Mouse (Mus musculus) limb, embryonic 12.5 days (tissue): ENCODE data around the gene Fiz1. TPM values are rescaled to one million over a fixed set of nuclear protein-coding genes. Genes with fewer than 3 reads are reported as not detected.

Experiments
- ATAC-seq: fragments of 200-750 bp; cut with Nextera tagmentation; 2 replicates; pipeline ENCODE4 v1.8.0; 2017; ENCODE audit warnings: low read depth, moderate TSS enrichment; ENCODE audit not compliant: insufficient number of reproducible peaks, insufficient read depth, low FRiP score, low TSS enrichment
- H3K27ac ChIP-seq: fragments of 300-500 bp; sonication (generic); 2 replicates; pipeline ENCODE4 v1.5.1; 2016; ENCODE audit warnings: mild to moderate bottlenecking, moderate library complexity
- H3K27me3 ChIP-seq: fragments of 300-500 bp; sonication (generic); 2 replicates; pipeline ENCODE4 v1.6.1; 2016; ENCODE audit warnings: mild to moderate bottlenecking, moderate library complexity
- H3K36me3 ChIP-seq: fragments of 300-500 bp; sonication (generic); 2 replicates; pipeline ENCODE4 v1.6.1; 2016; ENCODE audit warnings: mild to moderate bottlenecking, moderate library complexity
- H3K4me1 ChIP-seq: fragments of 300-500 bp; sonication (generic); replicated peaks from 2 replicates; pipeline ENCODE4 v1.6.1; 2016
- H3K4me2 ChIP-seq: fragments of 300-500 bp; sonication (generic); 2 replicates; pipeline ENCODE4 v1.6.1; 2016; ENCODE audit warnings: mild to moderate bottlenecking, moderate library complexity
- H3K4me3 ChIP-seq: fragments of 300-500 bp; sonication (generic); replicated peaks from 2 replicates; pipeline ENCODE4 v1.5.1; 2016; ENCODE audit warnings: mild to moderate bottlenecking
- H3K9ac ChIP-seq: fragments of 300-500 bp; sonication (generic); replicated peaks from 2 replicates; pipeline ENCODE4 v1.6.1; 2016; ENCODE audit warnings: mild to moderate bottlenecking, moderate library complexity
- H3K9me3 ChIP-seq: fragments of 300-500 bp; sonication (generic); 2 replicates; pipeline ENCODE4 v1.6.1; 2016; ENCODE audit warnings: mild to moderate bottlenecking, moderate library complexity
- WGBS: fragments of 180-500 bp; shearing (Covaris S2); methylation state at CpG from one replicate; pipeline ENCODE4 v1.1.7; 2016; 5-methylcytosine and 5-hydroxymethylcytosine counted together
- polyA plus RNA-seq: library from polyadenylated mRNA; unstranded; fragments of >200 nt; fragmentation: Nextera tagmentation; extraction: Ambion mirVana; gene quantifications from 2 replicates; pipeline ENCODE4 v1.2.1, GENCODE M21; 2016

Gene Fiz1
- polyA plus RNA-seq, 1 experiment from 2014 or later: 58.9 TPM

GRCm38 (mm10) chr7:4999876-5000275, 14.6 kb downstream of the Fiz1 start:
- Histone ChIP-seq H3K4me2 (no peak overlapping the region), H3K27ac (no peak overlapping the region), H3K9me3 (0 out of 2 replicates have a peak, but pooled peaks cover 6% of the 10 kb centered on the region), H3K4me1 (peaks cover 13% of the 10 kb centered on the region), H3K36me3 (no peaks in the 10 kb centered on the region), H3K9ac (no peak overlapping the region), H3K27me3 (peaks cover 5% of the 10 kb centered on the region), H3K4me3 (no peak overlapping the region)
- ATAC-seq: no peak
- WGBS: 68% methylated on average over 2 of the region's 2 CpGs

GRCm38 (mm10) chr7:4996934-4997333, 17.6 kb downstream of the Fiz1 start:
- Histone ChIP-seq H3K27me3 (peaks cover 33% of the 10 kb centered on the region), H3K4me3 (peak overlapping the region; percentile 59), H3K4me1 (peaks cover 25% of the 10 kb centered on the region), H3K4me2 (peak overlapping the region; percentile 83), H3K9ac (peak overlapping the region; percentile 74; the same call in 1 of the 2 replicates), H3K36me3 (peaks cover 24% of the 10 kb centered on the region), H3K27ac (no peak overlapping the region), H3K9me3 (0 out of 2 replicates have a peak, but pooled peaks cover 13% of the 10 kb centered on the region)
- 70% methylated on average over 8 of the region's 8 CpGs for WGBS
- no peak for ATAC-seq

GRCm38 (mm10) chr7:4996003-4996895, 18.2 kb downstream of the Fiz1 start, which contains the start of gene Zfp579:
Zfp579 (minus strand) TSS chr7:4996158.
- 0 out of 2 replicates have a peak within 1 kb of the TSS, but pooled peaks have one; percentile 45 for H3K27ac ChIP-seq
- peak within 1 kb of the TSS; percentile 59 for H3K4me3 ChIP-seq
- WGBS: 5% methylated on average over 24 of the region's 26 CpGs
- H3K36me3 ChIP-seq: peaks cover 31% of the 10 kb centered on the region
- peak within 1 kb of the TSS; percentile 83 for H3K4me2 ChIP-seq
- peaks cover 15% of the 10 kb centered on the region for H3K9me3 ChIP-seq
- H3K27me3 ChIP-seq: peaks cover 33% of the 10 kb centered on the region
- peaks cover 25% of the 10 kb centered on the region for H3K4me1 ChIP-seq
- peak within 1 kb of the TSS; percentile 74 for H3K9ac ChIP-seq
- ATAC-seq: peak; percentile 75

GRCm38 (mm10) chr7:4995268-4996002, 19.1 kb downstream of the Fiz1 start:
- WGBS: 5% methylated on average over 19 of the region's 19 CpGs
- no peak overlapping the region for H3K27ac ChIP-seq
- peak overlapping the region; percentile 83 for H3K4me2 ChIP-seq
- H3K9ac ChIP-seq: peak overlapping the region; percentile 74
- H3K36me3 ChIP-seq: peaks cover 34% of the 10 kb centered on the region
- H3K4me1 ChIP-seq: peaks cover 25% of the 10 kb centered on the region
- peaks cover 22% of the 10 kb centered on the region for H3K9me3 ChIP-seq
- H3K27me3 ChIP-seq: peaks cover 33% of the 10 kb centered on the region
- peak overlapping the region; percentile 59 for H3K4me3 ChIP-seq
- ATAC-seq: peak; percentile 75

GRCm38 (mm10) chr7:4993999-4994788, 20.3 kb downstream of the Fiz1 start:
- Histone ChIP-seq H3K4me2 (peak overlapping the region; percentile 83), H3K9ac (peak overlapping the region; percentile 42), H3K27ac (no peak overlapping the region), H3K4me3 (peak overlapping the region; percentile 59), H3K9me3 (peaks cover 26% of the 10 kb centered on the region), H3K4me1 (peaks cover 25% of the 10 kb centered on the region), H3K36me3 (peaks cover 34% of the 10 kb centered on the region), H3K27me3 (peaks cover 33% of the 10 kb centered on the region)
- WGBS: 50% methylated on average over 59 of the region's 59 CpGs
- no peak for ATAC-seq

- H3K36me3 ChIP-seq: peaks cover 34% of the 10 kb centered on the region
- peak overlapping the region; percentile 59 for H3K4me3 ChIP-seq
- peaks cover 25% of the 10 kb centered on the region for H3K4me1 ChIP-seq
- WGBS: 30% methylated on average over 52 of the region's 55 CpGs
- no peak overlapping the region for H3K27ac ChIP-seq
- peaks cover 33% of the 10 kb centered on the region for H3K27me3 ChIP-seq
- ATAC-seq: no peak
- peaks cover 26% of the 10 kb centered on the region for H3K9me3 ChIP-seq
- H3K4me2 ChIP-seq: peak overlapping the region; percentile 83
- peak overlapping the region; percentile 42; the same call in 1 of the 2 replicates for H3K9ac ChIP-seq
Observed at GRCm38 (mm10) chr7:4993347-4993998, 21.0 kb downstream of the Fiz1 start.

- Histone ChIP-seq H3K4me2 (no peak overlapping the region), H3K27me3 (peaks cover 16% of the 10 kb centered on the region), H3K9ac (no peak overlapping the region), H3K4me3 (no peak overlapping the region), H3K9me3 (peaks cover 14% of the 10 kb centered on the region), H3K27ac (no peak overlapping the region), H3K4me1 (no peaks in the 10 kb centered on the region), H3K36me3 (peaks cover 22% of the 10 kb centered on the region)
- WGBS: 70% methylated on average over 2 of the region's 2 CpGs
- ATAC-seq: no peak
Observed at GRCm38 (mm10) chr7:4988250-4988649, 26.2 kb downstream of the Fiz1 start.

- H3K9ac ChIP-seq: no peak overlapping the region
- no peak overlapping the region for H3K4me2 ChIP-seq
- H3K27ac ChIP-seq: no peak overlapping the region
- H3K4me3 ChIP-seq: no peak overlapping the region
- no peaks in the 10 kb centered on the region for H3K4me1 ChIP-seq
- H3K27me3 ChIP-seq: no peaks in the 10 kb centered on the region
- no peaks in the 10 kb centered on the region for H3K36me3 ChIP-seq
- no peak for ATAC-seq
- H3K9me3 ChIP-seq: 0 out of 2 replicates have a peak, but pooled peaks cover 4% of the 10 kb centered on the region
- 91% methylated on average over 7 of the region's 7 CpGs for WGBS
Observed at GRCm38 (mm10) chr7:4976832-4977231, 37.7 kb downstream of the Fiz1 start.

- Histone ChIP-seq H3K9ac (no peak overlapping the region), H3K27me3 (no peaks in the 10 kb centered on the region; the same call in 1 of the 2 replicates), H3K4me2 (no peak overlapping the region), H3K27ac (no peak overlapping the region), H3K4me1 (no peaks in the 10 kb centered on the region), H3K9me3 (0 out of 2 replicates have a peak, but pooled peaks cover 4% of the 10 kb centered on the region), H3K36me3 (no peaks in the 10 kb centered on the region), H3K4me3 (no peak overlapping the region)
- no peak for ATAC-seq
- WGBS: 44% methylated on average over 4 of the region's 4 CpGs
Observed at GRCm38 (mm10) chr7:4975455-4975854, 39.0 kb downstream of the Fiz1 start.

GRCm38 (mm10) chr7:4972321-4973047, 42.0 kb downstream of the Fiz1 start:
- Histone ChIP-seq H3K4me3 (no peak overlapping the region), H3K27me3 (peaks cover 3% of the 10 kb centered on the region), H3K4me1 (no peaks in the 10 kb centered on the region), H3K27ac (no peak overlapping the region), H3K9ac (no peak overlapping the region), H3K4me2 (no peak overlapping the region), H3K36me3 (no peaks in the 10 kb centered on the region), H3K9me3 (0 out of 2 replicates have a peak, but pooled peaks cover 4% of the 10 kb centered on the region)
- WGBS: 69% methylated on average over 18 of the region's 18 CpGs
- no peak; the same call in 1 of the 2 replicates for ATAC-seq
